Mouse (Mus musculus) embryonic fibroblast, embryonic 13.5 days (primary cell): ENCODE data around the gene Klf13.

Experiments used
- CTCF ChIP-seq: IDR thresholded peaks from 2 replicates; pipeline ENCODE4 v1.5.1; 2011; ENCODE audit warnings: mild to moderate bottlenecking, control low read depth, low read length, moderate library complexity, borderline replicate concordance; ENCODE audit not compliant: insufficient read depth
- POLR2A ChIP-seq: IDR thresholded peaks from 2 replicates; pipeline ENCODE4 v1.6.1; 2011; ENCODE audit warnings: low read depth, mild to moderate bottlenecking, control low read depth, low read length, moderate library complexity

DNA sequence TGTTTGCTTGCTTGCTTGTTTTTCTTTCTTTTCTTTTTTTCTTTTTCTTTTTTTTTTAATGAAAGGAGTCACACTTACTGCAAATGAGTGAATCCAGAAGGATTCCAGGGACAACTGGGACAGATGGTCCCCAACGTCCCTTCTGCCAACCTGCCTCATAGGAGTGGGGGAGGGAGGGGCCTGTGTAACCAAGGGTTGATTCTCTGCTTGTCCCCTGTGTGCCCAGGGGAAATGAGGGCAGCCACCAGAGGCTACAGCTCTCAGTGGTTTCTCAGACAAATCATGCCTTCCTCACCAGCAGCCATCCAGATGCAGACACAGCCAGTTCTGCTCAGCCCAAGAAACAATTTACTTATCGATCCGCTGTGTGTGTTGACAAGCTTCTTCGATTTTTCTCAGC lies 32.3 kb upstream of the Klf13 start:
- TF ChIP-seq POLR2A (no peak), CTCF (no peak)
